Mouse (Mus musculus) right cerebral cortex, postnatal 10 days (tissue): ENCODE measurements at regions not wholly inside any gene's neighbourhood (a gene's known extent, or its start where the extent isn't known, plus 50 kb on each side); places are given as distances from the start of the nearest gene placed in this dataset.

Experiments used
- DNase-seq, 2 experiments: peaks; one replicate each; pipeline ENCODE4 v3.0.0; 2021; ENCODE audit warnings: low spot score in 2 of 2

DNA sequence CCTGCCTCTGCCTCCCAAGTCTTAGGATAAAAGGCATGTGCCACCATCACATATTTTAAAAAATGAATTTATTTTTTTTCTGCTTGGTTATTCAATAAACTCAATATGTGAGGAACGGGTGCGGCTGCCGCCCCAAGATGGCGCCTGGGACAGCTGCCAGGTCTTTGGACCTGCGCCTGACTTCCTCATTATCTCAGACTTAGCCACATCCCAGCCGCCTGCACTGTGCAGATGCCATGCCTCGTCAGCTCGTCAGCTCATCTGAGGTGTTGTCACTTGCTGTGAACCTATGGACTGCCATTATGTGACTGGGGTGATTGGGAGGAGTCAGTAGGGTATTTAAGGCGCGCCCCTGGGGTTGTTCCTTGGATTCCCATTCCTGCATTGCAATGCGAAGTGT is 354.1 kb downstream of the Cdh7 start:
- DNase-seq, result peak in 1 of 2 experiments; percentile 21
